Mouse (Mus musculus) kidney, embryonic 16.5 days (tissue): Measurements from ENCODE around the gene Cideb. TPM values are rescaled to one million over a fixed set of nuclear protein-coding genes. Genes with fewer than 3 reads are reported as not detected.

ENCODE experiments used
- polyA plus RNA-seq: library from polyadenylated mRNA; unstranded; fragments of >200 nt; fragmentation: Nextera tagmentation; extraction: Ambion mirVana; gene quantifications from 2 replicates; pipeline ENCODE4 v1.2.1, GENCODE M21; 2015

Gene Cideb
- polyA plus RNA-seq, 1 experiment from 2014 or later = 21.1 TPM

Other genes starting within 250 kb of the Cideb start
- 0.21 and 0.46 TPM in 2 replicates for gene Cpne6, start 248.0 kb downstream of the Cideb start, polyA plus RNA-seq
- not detected in 2 replicates for gene Nrl, start 233.5 kb downstream of the Cideb start, polyA plus RNA-seq
- gene Pck2, start 218.2 kb downstream of the Cideb start, polyA plus RNA-seq = 64.2 and 66.0 TPM in 2 replicates
- gene Dcaf11, start 198.5 kb downstream of the Cideb start, polyA plus RNA-seq = 117 TPM in 2 replicates
- 1.2 and 1.6 TPM in 2 replicates for gene A730061H03Rik, start 198.1 kb downstream of the Cideb start, polyA plus RNA-seq
- gene Fitm1, start 182.8 kb downstream of the Cideb start, polyA plus RNA-seq = 4.5 and 4.6 TPM in 2 replicates
- 156 and 168 TPM in 2 replicates for gene Psme1, start 180.3 kb downstream of the Cideb start, polyA plus RNA-seq
- gene Emc9, start 173.2 kb downstream of the Cideb start, polyA plus RNA-seq = 9.3 and 9.5 TPM in 2 replicates
- gene Psme2, start 167.3 kb downstream of the Cideb start, polyA plus RNA-seq = 207 and 226 TPM in 2 replicates
- gene Rnf31, start 166.8 kb downstream of the Cideb start, polyA plus RNA-seq = 21.3 and 26.2 TPM in 2 replicates
- gene Irf9, start 154.9 kb downstream of the Cideb start, polyA plus RNA-seq = 16.8 and 17.7 TPM in 2 replicates
- 23.0 and 24.2 TPM in 2 replicates for gene Rec8, start 140.4 kb downstream of the Cideb start, polyA plus RNA-seq
- gene Ipo4, start 122.5 kb downstream of the Cideb start, polyA plus RNA-seq = 120 and 130 TPM in 2 replicates
- 1.5 and 1.6 TPM in 2 replicates for gene Gm49378, start 120.6 kb downstream of the Cideb start, polyA plus RNA-seq
- gene Tm9sf1, start 114.7 kb downstream of the Cideb start, polyA plus RNA-seq = 137 and 139 TPM in 2 replicates
- 1.1 and 1.3 TPM in 2 replicates for gene Tssk4, start 108.3 kb downstream of the Cideb start, polyA plus RNA-seq
- gene Mdp1, start 98.0 kb downstream of the Cideb start, polyA plus RNA-seq = 59.8 and 61.0 TPM in 2 replicates
- gene Gmpr2, start 86.5 kb downstream of the Cideb start, polyA plus RNA-seq = 74.1 and 74.2 TPM in 2 replicates
- 514 and 521 TPM in 2 replicates for gene Nedd8, start 86.3 kb downstream of the Cideb start, polyA plus RNA-seq
- 43.9 and 44.5 TPM in 2 replicates for gene Tinf2, start 76.6 kb downstream of the Cideb start, polyA plus RNA-seq
- 2.9 and 3.0 TPM in 2 replicates for gene Tgm1, start 44.5 kb downstream of the Cideb start, polyA plus RNA-seq
- gene Rabggta, start 36.2 kb downstream of the Cideb start, polyA plus RNA-seq = 43.3 and 46.2 TPM in 2 replicates
- 112 and 119 TPM in 2 replicates for gene Dhrs1, start 12.8 kb downstream of the Cideb start, polyA plus RNA-seq
- 40.6 and 41.9 TPM in 2 replicates for gene Nop9, start 12.8 kb downstream of the Cideb start, polyA plus RNA-seq
- gene Ltb4r2, start 3.0 kb upstream of the Cideb start, polyA plus RNA-seq = 0.41 and 0.45 TPM in 2 replicates
- 0.54 and 0.92 TPM in 2 replicates for gene Ltb4r1, start 7.5 kb upstream of the Cideb start, polyA plus RNA-seq
- 16.7 and 19.7 TPM in 2 replicates for gene Adcy4, start 25.6 kb upstream of the Cideb start, polyA plus RNA-seq
- gene Ripk3, start 30.4 kb upstream of the Cideb start, polyA plus RNA-seq = 39.3 and 43.4 TPM in 2 replicates
- gene Nfatc4, start 64.7 kb upstream of the Cideb start, polyA plus RNA-seq = 38.2 and 38.7 TPM in 2 replicates
- 22.5 and 25.1 TPM in 2 replicates for gene Nynrin, start 95.6 kb upstream of the Cideb start, polyA plus RNA-seq
- 0.42 and 0.74 TPM in 2 replicates for gene Cbln3, start 125.9 kb upstream of the Cideb start, polyA plus RNA-seq
- 18.7 and 19.3 TPM in 2 replicates for gene Khnyn, start 126.5 kb upstream of the Cideb start, polyA plus RNA-seq
- gene Sdr39u1, start 141.8 kb upstream of the Cideb start, polyA plus RNA-seq = 71.1 and 75.8 TPM in 2 replicates
- gene Cma1, start 186.2 kb upstream of the Cideb start, polyA plus RNA-seq = 2.0 and 2.3 TPM in 2 replicates
- gene Cma2, start 192.5 kb upstream of the Cideb start, polyA plus RNA-seq = not detected in 2 replicates